Mouse (Mus musculus) liver, postnatal 0 days (tissue): ENCODE measurements at regions not wholly inside any gene's neighbourhood (a gene's known extent, or its start where the extent isn't known, plus 50 kb on each side); places are given as distances from the start of the nearest gene placed in this dataset.

Experiments
- CTCF ChIP-seq: sonication (generic); IDR thresholded peaks from 2 replicates; pipeline ENCODE4 v1.5.1; 2016; ENCODE audit warnings: antibody characterized with exemption, low read depth
- EP300 ChIP-seq: IDR thresholded peaks from 2 replicates; pipeline ENCODE4 v1.6.1; 2016; ENCODE audit warnings: antibody characterized with exemption, low read depth, mild to moderate bottlenecking

DNA sequence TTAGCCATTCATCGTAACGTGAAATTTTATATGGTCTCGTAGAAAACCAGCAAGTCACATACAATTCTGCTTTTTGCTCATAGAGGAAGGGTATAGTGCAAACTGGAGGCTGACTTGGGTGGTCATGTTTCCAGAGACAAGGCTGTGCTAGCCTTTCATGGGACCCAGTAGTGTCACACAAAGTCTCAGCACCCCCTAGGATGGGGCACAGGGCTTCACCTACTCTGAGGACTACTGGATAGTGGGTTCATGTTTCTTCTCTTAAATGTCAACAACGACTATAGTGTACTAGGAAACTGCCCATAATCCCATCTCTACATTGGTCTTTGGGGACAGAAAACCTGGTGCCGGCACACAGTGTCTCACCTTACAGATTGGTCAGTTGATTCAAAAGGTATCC lies 603.0 kb upstream of the Sall1 start:
- TF ChIP-seq CTCF (no peak), EP300 (no peak)
